Mouse (Mus musculus): ENCODE data around the gene Cfd.

The Cfd gene

GRCm38 (mm10) chr10:79890670-79891069 lies at the start of gene Cfd:
Cfd (plus strand) TSS chr10:79890853.
- DNase-seq: no peak

DNA sequence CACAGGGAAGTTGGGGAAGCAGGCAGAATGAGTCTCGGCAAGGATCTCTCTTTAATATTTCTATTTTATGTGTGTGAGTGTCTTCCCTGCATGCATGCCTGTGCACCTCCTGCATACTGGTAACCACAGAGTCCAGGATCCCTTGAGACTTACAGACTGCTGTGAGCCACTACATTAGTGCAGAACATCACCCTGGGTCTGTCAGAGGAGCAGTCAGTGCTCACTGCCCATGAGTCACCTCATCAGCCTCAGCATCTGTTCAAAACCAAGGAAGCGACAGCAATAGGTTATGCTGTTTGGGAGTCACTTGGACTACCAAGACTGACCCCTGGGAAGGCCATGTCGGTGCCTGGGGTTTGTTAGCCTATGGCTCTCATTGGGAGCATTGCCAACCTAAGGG lies 48.3 kb upstream of the Cfd start:
- DNase-seq: peak; percentile 11

- peak; percentile 29 for DNase-seq
Measured at GRCm38 (mm10) chr10:79843476-79843875, 47.2 kb upstream of the Cfd start.

DNA sequence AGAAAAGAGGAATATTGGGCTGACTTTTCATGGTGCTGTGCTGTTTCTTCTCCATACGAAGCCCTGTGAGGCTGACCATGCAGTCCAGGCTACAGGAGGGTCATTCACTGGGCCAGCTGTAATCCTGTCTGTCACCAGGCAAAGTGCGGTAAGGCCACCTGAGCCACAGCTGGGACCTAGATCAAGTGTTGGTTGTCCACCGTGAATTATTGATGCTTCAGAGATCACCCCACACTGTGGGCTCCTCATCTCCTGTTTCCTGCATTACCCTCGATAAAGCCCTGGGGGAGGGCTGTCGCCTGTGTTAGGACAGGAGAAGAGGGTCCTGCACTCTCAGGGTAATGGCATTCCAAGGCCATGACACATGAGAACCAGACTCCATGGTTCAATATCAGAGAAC lies 44.1 kb upstream of the Cfd start:
- DNase-seq: no peak

DNA sequence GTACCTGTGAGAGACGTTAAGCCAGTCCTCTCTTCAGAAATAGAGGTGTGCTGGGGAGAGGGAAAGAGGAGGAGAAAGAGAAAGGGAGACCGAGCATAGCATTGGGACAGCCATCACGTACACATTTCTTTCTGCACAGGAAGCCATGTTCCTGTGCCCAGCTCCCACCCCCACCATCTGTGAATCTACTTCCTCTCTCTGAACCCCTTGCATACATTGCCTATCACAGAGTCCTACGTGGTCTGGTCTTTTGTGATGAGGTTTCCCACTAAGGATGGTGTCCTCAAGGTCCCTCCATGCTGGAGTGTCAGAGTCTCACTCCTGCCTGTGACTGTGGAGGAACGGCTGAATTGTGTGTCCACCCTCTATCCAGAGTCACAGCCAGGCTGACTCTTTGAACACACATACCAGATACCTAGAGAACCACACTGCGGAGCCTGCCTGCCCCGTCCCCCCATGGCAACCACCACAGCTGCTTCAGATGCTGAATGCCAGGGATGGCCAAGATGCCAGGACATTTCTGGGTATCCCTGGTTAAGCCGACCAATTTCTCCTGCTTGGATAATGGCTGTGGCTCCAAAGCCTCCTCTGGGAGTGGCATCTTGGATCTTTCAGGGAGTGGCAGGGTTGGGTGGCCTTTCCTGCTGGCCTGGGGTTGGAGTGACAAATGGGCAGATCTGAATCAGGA lies 40.6 kb upstream of the Cfd start:
- DNase-seq: no peak

GRCm38 (mm10) chr10:79851653-79852052 lies 39.0 kb upstream of the Cfd start:
- DNase-seq: no peak

- DNase-seq: peak; percentile 76
Measured at GRCm38 (mm10) chr10:79852107-79852789, 38.4 kb upstream of the Cfd start.

DNA sequence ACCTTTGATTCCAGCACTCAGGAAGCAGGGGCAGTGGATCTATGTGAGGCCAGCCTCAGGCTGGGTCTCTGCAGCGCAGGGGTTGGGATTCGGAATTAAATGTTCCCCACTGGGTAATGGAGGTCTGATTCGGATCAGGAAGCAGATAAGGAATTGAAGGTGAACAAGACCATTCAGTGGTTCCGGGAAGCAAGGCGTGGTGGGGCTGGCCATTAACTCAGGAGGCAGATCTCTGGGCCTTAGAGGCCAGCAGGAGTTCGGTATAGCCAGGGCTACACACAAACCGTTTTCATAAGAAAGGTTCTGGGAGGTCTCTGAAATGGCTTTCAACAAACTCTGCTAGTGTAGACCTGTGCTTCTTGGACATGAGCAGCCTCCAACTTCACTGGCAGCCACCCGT lies 37.8 kb upstream of the Cfd start:
- no peak for DNase-seq

DNA sequence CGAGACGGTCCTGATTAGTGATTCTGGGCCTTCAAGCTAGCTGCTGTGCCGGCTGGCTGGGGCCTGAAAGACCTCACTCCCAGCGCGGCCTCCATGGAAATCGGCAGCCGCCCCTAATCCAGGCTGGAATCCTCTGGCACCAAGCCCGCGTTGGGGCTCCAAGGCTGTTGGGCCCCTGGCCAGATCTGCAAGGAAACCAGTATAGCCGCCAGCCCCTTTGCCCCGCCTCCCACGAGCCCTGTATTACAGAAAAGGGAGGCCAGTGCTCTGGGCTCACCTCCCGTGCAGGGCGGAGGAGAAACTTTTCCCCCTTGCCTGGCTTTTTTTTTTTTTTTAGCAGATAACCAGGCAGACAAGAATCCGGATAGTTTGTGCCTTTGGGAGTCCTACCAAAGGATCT lies 37.3 kb upstream of the Cfd start:
- peak; percentile 95 for DNase-seq

DNA sequence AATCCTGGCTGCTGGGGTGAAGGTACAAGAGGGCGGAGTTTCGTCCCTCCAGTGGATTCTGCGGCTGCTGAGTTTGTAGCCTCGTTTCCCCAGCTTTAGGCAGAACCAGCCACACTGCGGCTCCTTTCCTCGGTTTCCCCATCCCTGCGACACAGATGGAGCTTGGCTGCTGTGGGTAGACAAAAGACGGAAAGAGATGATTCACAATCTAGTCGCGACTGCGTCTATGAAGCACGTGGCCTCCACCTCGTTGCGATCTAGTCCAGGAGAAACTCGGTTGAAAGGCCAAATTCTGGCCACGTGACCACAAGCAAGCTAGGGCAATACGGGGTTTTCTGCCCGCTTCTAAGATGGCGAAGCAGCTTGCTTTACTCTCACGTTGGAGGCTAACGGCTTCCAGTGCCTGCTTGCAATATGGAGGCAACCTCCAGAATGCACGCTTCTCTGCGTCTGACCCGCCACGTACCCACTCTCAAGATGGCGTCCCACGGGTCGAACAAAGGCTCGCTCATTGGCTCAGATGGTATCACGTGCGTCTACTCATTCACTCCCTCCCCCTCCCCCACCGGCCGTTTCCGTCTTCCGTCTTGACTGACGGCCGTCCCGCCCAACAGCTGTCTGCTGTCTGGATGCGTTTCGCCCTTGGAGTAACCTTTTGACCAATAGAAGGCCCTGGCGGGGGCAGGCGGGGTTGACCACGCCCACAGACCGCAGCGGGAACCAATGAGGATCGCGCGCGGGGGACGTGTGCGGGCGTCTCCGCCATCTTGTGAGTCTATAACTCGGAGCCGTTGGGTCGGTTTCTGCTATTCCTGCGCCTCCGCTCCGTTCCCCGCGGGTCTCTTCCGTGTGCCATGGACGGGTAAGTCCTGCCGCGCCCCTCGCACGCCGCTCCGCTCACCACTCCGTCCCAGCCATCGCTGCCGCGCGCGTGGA lies 36.5 kb upstream of the Cfd start, which contains the start of gene Ptbp1:
TSS of gene Ptbp1 (plus strand) at position 568 of the 936 bp plus-strand sequence.
- DNase-seq: peak; percentile 99

DNA sequence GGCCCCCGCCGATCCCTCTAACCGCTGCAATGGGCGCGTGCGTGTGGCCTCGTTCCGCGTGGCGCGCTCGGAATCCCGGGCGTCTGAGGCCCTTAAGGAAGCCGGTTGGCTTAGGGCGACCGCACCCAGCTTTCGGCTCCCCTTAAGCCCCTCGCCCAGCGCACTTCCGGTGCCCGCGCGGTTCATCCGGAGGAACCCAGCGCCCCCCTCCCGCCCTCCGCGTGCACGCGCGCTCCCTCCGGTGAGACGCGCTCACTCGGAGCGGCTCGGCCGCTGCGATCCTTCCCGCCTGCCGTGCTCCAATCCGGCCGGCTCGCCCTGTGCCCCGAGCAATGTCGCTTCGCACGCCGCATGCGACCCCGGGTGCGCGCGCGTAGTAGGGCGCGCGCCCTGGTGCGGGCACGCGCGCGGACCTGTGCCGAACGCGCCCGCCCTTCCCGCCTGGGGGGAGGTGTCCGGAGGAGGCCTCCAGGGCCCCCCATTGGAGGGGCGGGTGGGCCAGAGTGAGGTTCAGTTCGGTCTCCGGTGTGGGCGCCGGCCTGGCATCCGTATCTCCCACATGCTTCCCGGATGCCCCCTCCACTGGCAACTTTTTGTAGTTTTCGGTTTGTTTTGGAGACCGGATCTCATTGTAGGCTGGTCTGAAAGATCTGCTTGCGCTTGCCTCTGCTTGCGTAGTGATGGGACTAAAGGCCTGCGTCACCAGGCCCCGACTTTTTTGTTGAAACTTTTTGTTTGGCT lies 35.7 kb upstream of the Cfd start:
- DNase-seq: peak; percentile 67

GRCm38 (mm10) chr10:79855558-79856184 lies 35.0 kb upstream of the Cfd start:
- DNase-seq: peak; percentile 96

GRCm38 (mm10) chr10:79856280-79856679 lies 34.4 kb upstream of the Cfd start:
- no peak for DNase-seq

DNA sequence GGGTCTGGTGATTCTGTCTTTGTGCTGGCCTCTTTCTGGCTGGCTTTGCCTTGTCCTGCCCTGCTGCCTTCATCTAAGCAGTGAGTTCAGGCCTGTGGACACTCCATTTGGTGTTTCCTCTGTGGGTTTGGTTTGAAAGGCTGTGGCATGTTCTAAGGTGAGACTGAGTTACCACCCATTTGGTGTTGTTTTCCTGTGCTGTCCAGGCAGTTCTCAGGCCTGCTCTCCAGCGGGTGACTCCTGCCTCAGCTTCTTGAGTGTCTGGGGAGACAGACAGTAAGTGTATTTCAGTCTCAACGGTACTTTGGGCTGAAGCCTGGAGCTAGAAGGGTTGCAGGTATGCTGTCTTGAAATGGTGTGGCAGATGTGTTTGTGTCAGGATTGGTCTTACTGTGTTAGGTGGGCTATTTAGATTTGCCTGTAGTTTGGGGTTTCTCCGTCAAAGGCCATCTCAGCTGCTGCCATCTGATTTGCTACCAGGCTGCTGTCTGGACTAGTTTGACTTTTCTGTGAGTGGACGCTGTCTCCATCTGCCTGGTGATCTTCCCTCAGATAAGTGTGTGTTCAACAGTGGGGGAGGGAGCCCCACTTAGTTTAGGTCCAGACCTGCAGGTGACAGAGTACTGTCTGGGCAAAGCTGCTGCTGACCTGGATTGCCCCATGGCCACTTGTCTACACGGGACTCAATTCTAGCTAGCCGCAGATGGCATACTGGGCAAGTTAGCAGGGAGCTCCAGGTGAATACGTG lies 33.8 kb upstream of the Cfd start:
- DNase-seq: peak; percentile 33

DNA sequence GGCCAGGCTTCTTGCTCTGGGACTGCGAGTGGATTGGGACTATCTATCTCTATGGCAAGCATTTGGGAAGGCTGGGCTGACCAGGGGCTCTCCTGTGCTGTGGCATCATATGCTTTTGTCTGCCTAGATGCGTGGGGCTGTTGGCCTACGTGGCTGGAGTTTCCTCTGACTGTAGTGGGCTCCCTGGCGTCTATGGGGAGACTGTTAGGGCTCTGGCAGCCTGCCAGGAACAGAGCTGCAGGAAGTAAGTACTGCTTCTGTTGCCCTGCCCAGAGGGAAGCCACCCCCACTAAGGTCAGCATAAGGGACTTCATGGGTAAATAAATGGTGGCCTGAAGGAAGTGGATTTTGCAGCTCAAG lies 33.2 kb upstream of the Cfd start:
- DNase-seq: peak; percentile 82

GRCm38 (mm10) chr10:79857894-79858293 lies 32.8 kb upstream of the Cfd start:
- DNase-seq: no peak

DNA sequence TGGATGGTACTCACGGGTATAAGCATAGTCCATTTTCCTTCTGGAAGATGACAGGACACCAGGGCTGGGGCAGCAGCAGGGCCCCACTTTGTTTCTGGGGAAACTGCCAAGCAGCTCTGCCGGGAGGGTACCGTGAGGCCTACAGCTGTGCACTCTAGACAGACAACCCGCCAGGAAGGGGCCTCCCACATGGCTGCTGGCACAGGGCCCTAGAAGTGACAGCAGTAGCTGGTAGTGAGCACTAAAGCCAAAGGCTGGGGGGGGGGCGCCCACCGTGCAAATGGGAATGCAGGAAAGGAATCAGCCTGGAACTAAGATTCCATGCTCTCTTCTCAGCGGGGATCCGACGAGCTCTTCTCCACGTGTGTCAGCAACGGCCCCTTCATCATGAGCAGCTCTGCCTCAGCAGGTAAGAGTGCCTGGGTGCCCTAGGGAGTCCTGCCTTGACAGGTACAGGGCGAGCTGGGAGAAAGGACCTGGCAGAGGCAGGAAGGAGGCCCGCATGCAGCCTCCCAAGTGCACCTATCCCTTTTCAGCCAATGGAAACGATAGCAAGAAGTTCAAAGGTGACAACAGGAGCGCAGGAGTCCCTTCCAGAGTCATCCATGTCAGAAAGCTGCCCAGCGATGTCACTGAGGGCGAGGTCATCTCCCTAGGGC lies 32.1 kb upstream of the Cfd start:
- DNase-seq: peak; percentile 73

DNA sequence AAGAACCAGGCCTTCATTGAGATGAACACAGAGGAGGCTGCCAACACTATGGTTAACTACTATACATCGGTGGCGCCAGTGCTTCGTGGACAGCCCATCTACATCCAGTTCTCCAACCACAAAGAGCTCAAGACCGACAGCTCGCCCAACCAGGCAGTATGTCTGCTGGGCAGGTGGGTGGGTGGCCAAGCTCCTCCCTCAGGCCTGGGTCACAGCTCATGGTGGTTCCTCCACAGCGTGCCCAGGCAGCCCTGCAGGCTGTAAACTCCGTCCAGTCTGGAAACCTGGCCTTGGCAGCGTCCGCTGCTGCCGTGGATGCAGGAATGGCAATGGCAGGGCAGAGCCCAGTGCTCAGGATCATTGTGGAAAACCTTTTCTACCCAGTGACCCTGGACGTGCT lies 31.5 kb upstream of the Cfd start:
- DNase-seq: peak; percentile 36

- DNase-seq: peak; percentile 24
Measured at GRCm38 (mm10) chr10:79860079-79860911, 30.4 kb upstream of the Cfd start.
